Mouse (Mus musculus): ENCODE measurements around the gene Nos3. TPM values are rescaled to one million over a fixed set of nuclear protein-coding genes. Genes with fewer than 3 reads are reported as not detected.

The Nos3 gene
- polyA plus RNA-seq (2014; fragmentation: Nextera tagmentation; extraction: Ambion mirVana): 6.4 and 7.2 TPM in 2 replicates

DNA sequence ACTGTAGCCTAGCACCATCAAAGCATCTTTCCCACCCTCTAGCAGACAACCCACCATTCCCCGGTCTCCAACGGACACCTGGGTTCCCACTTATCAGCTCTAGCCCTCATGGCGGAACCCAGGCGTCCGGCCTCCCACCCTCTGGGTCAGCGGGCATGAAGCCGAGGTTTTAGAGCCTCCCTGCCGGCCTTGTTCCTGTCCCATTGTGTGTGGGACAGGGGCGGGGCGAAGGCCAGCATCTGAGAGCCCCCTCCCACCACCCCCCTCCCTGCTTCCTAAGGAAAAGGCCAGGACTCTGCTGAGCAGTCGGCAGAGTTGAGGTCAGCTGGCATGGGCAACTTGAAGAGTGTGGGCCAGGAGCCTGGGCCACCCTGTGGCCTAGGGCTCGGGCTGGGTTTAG lies at the start of gene Nos3:
Gene Nos3 (plus strand): TSS at position 303 of the 400 bp plus-strand sequence.
- 43% methylated on average over 12 of the region's 12 CpGs for WGBS
- H3K27ac ChIP-seq (ENCODE audit: low read depth, low read length): no peak within 1 kb of the TSS
- no peak for DNase-seq (ENCODE audit: low spot score)
- H3K27me3 ChIP-seq (replicated peaks; ENCODE audit: control insufficient read depth, insufficient read depth, low read length): peaks cover 22% of the 10 kb centered on the region
- ATAC-seq (replicated peaks; ENCODE audit: low FRiP score): no peak; the same call in 1 of the 2 replicates
- H3K4me3 ChIP-seq (ENCODE audit: low read depth, low read length): peak within 1 kb of the TSS; percentile 22
- peaks cover 4% of the 10 kb centered on the region for H3K4me1 ChIP-seq (replicated peaks; ENCODE audit: control insufficient read depth, insufficient read depth, low read length)
- no peaks in the 10 kb centered on the region for H3K36me3 ChIP-seq (ENCODE audit: control insufficient read depth, insufficient read depth, low read length)
- H3K9me3 ChIP-seq (ENCODE audit: control insufficient read depth, low read length): no peaks in the 10 kb centered on the region
- peak within 1 kb of the TSS; percentile 37 for H3K4me2 ChIP-seq
- H3K9ac ChIP-seq (ENCODE audit: low read depth, low read length): no peak within 1 kb of the TSS

DNA sequence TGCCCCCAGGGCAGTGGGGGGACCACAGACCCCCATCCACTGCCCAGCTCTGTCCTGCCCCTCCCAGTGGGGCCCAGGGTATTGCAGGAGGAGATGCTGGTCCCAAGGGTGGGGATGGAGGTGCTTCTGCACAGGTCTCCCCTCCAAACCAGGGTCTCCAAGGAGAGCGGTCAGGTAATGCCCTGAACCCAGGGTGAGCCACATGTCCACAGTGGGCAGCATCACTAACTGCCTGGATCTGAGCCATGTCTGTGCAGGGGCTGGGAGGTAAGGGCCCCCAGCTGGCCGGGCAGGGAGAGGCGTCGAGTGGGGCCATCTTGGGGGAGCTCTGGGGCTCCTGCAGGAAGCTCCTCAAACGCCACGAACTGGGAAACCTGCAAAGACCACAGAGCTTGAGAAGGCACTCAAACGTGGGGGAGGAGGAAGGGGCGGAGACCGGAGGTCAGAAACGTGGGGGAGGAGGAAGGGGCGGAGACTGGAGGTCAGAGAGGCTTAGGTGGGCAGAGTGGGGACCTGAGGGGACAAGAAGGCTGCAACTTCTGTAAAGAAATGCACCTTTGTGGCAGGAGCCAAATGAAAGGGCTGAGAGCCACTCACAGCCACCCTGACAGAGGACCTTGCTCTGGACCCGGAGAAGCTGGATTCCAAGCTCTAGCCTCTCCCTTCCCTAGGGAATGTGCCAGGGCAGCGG lies 44.7 kb upstream of the Nos3 start:
- ATAC-seq (replicated peaks; ENCODE audit: low FRiP score): no peak
- DNase-seq (ENCODE audit: low spot score): no peak
- Histone ChIP-seq H3K27me3 (replicated peaks; ENCODE audit: control insufficient read depth, insufficient read depth, low read length) (peaks cover 32% of the 10 kb centered on the region), H3K4me1 (replicated peaks; ENCODE audit: control insufficient read depth, insufficient read depth, low read length) (peaks cover 12% of the 10 kb centered on the region), H3K27ac (ENCODE audit: low read depth, low read length) (no peak overlapping the region), H3K36me3 (ENCODE audit: control insufficient read depth, insufficient read depth, low read length) (no peaks in the 10 kb centered on the region), H3K9me3 (ENCODE audit: control insufficient read depth, low read length) (no peaks in the 10 kb centered on the region), H3K9ac (ENCODE audit: low read depth, low read length) (no peak overlapping the region), H3K4me3 (ENCODE audit: low read depth, low read length) (no peak overlapping the region), H3K4me2 (no peak overlapping the region; the same call in 1 of the 2 replicates)
- WGBS: 18% methylated on average over 13 of the region's 13 CpGs

GRCm38 (mm10) chr5:24320467-24320813 lies 44.2 kb upstream of the Nos3 start:
- Histone ChIP-seq H3K27me3 (replicated peaks; ENCODE audit: control insufficient read depth, insufficient read depth, low read length) (peaks cover 37% of the 10 kb centered on the region), H3K4me3 (ENCODE audit: low read depth, low read length) (no peak overlapping the region), H3K4me2 (no peak overlapping the region; the same call in 1 of the 2 replicates), H3K36me3 (ENCODE audit: control insufficient read depth, insufficient read depth, low read length) (no peaks in the 10 kb centered on the region), H3K9me3 (ENCODE audit: control insufficient read depth, low read length) (no peaks in the 10 kb centered on the region), H3K4me1 (replicated peaks; ENCODE audit: control insufficient read depth, insufficient read depth, low read length) (peaks cover 12% of the 10 kb centered on the region), H3K9ac (ENCODE audit: low read depth, low read length) (no peak overlapping the region), H3K27ac (ENCODE audit: low read depth, low read length) (no peak overlapping the region)
- no peak for DNase-seq (ENCODE audit: low spot score)
- WGBS: 47% methylated on average over 6 of the region's 6 CpGs
- no peak for ATAC-seq (replicated peaks; ENCODE audit: low FRiP score)

DNA sequence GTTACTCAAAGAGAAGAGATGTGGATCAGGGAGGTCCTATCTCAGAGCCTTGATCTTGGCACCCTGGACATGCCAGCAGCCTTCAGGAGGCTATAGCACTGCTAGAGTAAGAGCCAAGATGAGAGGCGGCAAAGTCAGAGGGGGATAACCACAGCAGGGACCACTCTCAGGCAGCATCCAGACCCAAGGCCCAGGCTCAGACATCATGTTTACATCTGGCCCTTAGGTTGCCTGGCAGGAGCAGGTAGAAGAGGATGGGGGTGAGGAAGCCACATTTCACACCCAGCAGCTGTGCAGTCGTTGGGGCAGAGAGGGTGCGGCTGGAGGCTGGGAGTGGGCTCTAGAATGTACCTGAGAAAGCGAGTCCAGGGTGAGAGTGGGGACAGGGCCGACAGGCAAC lies 43.7 kb upstream of the Nos3 start:
- no peaks in the 10 kb centered on the region for H3K36me3 ChIP-seq (ENCODE audit: control insufficient read depth, insufficient read depth, low read length)
- no peak overlapping the region for H3K4me3 ChIP-seq (ENCODE audit: low read depth, low read length)
- 58% methylated on average over 5 of the region's 5 CpGs for WGBS
- peaks cover 41% of the 10 kb centered on the region for H3K27me3 ChIP-seq (replicated peaks; ENCODE audit: control insufficient read depth, insufficient read depth, low read length)
- peaks cover 12% of the 10 kb centered on the region for H3K4me1 ChIP-seq (replicated peaks; ENCODE audit: control insufficient read depth, insufficient read depth, low read length)
- ATAC-seq (replicated peaks; ENCODE audit: low FRiP score): no peak
- no peak for DNase-seq (ENCODE audit: low spot score)
- H3K27ac ChIP-seq (ENCODE audit: low read depth, low read length): no peak overlapping the region
- no peak overlapping the region for H3K4me2 ChIP-seq
- no peaks in the 10 kb centered on the region for H3K9me3 ChIP-seq (ENCODE audit: control insufficient read depth, low read length)
- no peak overlapping the region for H3K9ac ChIP-seq (ENCODE audit: low read depth, low read length)

GRCm38 (mm10) chr5:24321711-24322682 lies 42.6 kb upstream of the Nos3 start:
- H3K9me3 ChIP-seq (ENCODE audit: control insufficient read depth, low read length): no peaks in the 10 kb centered on the region
- no peak overlapping the region for H3K27ac ChIP-seq (ENCODE audit: low read depth, low read length)
- H3K4me3 ChIP-seq (ENCODE audit: low read depth, low read length): no peak overlapping the region
- DNase-seq (ENCODE audit: low spot score) (no peak), ATAC-seq (replicated peaks; ENCODE audit: low FRiP score) (0 out of 2 replicates have a peak, but pooled peaks have one; percentile 16)
- H3K36me3 ChIP-seq (ENCODE audit: control insufficient read depth, insufficient read depth, low read length): no peaks in the 10 kb centered on the region
- H3K9ac ChIP-seq (ENCODE audit: low read depth, low read length): no peak overlapping the region
- H3K4me1 ChIP-seq (replicated peaks; ENCODE audit: control insufficient read depth, insufficient read depth, low read length): peaks cover 12% of the 10 kb centered on the region
- 17% methylated on average over 22 of the region's 22 CpGs for WGBS
- peaks cover 47% of the 10 kb centered on the region for H3K27me3 ChIP-seq (replicated peaks; ENCODE audit: control insufficient read depth, insufficient read depth, low read length)
- 0 out of 2 replicates have a peak overlapping the region, but pooled peaks have one; percentile 12 for H3K4me2 ChIP-seq

- ATAC-seq (replicated peaks; ENCODE audit: low FRiP score) (no peak), DNase-seq (ENCODE audit: low spot score) (no peak)
- Histone ChIP-seq H3K9me3 (ENCODE audit: control insufficient read depth, low read length) (no peaks in the 10 kb centered on the region), H3K27me3 (replicated peaks; ENCODE audit: control insufficient read depth, insufficient read depth, low read length) (peaks cover 72% of the 10 kb centered on the region), H3K4me1 (replicated peaks; ENCODE audit: control insufficient read depth, insufficient read depth, low read length) (peaks cover 17% of the 10 kb centered on the region), H3K9ac (ENCODE audit: low read depth, low read length) (no peak overlapping the region), H3K27ac (ENCODE audit: low read depth, low read length) (no peak overlapping the region), H3K4me2 (no peak overlapping the region), H3K36me3 (ENCODE audit: control insufficient read depth, insufficient read depth, low read length) (no peaks in the 10 kb centered on the region), H3K4me3 (ENCODE audit: low read depth, low read length) (no peak overlapping the region)
- 28% methylated on average over 14 of the region's 14 CpGs for WGBS
These were observed 39.4 kb upstream of the Nos3 start for GRCm38 (mm10) chr5:24325251-24325650.

DNA sequence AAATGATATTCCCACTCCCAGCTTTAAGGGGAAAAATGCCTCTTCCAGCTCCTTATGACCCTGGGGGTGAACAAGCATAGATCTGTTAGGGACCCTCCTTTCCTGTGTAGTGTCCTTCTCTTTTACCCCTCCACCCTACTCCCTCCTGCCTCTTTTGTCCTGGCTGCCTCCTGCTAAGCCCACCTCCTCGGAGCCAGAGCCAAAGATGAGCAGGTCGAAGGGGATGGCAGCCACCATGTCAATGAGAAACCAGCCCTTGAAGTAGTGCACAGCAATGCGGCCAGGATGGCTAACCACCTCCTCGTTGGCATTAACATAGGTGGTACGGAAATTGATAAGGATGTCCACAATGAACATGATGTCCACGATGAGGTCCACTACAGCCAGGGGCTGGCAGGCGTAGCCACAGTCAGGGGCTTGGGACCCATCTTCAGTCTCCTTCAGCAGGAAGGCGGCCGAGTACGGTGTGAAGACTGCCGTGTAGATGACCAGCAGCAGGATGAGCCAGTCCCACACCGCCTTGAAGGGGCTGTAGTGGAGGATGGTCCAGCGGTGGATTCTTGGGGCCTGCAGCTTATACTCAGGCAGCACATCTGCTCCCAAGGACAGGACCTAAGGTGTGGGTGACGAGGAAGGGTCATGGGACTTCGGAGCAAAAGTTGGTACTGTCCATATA lies 38.3 kb upstream of the Nos3 start:
- no peak for DNase-seq (ENCODE audit: low spot score)
- H3K4me3 ChIP-seq (ENCODE audit: low read depth, low read length): no peak overlapping the region
- H3K4me1 ChIP-seq (replicated peaks; ENCODE audit: control insufficient read depth, insufficient read depth, low read length): peaks cover 17% of the 10 kb centered on the region
- WGBS: 82% methylated on average over 15 of the region's 15 CpGs
- H3K27me3 ChIP-seq (replicated peaks; ENCODE audit: control insufficient read depth, insufficient read depth, low read length): peaks cover 74% of the 10 kb centered on the region
- no peak overlapping the region for H3K9ac ChIP-seq (ENCODE audit: low read depth, low read length)
- H3K9me3 ChIP-seq (ENCODE audit: control insufficient read depth, low read length): no peaks in the 10 kb centered on the region
- ATAC-seq (replicated peaks; ENCODE audit: low FRiP score): no peak
- H3K36me3 ChIP-seq (ENCODE audit: control insufficient read depth, insufficient read depth, low read length): no peaks in the 10 kb centered on the region
- no peak overlapping the region for H3K27ac ChIP-seq (ENCODE audit: low read depth, low read length)
- H3K4me2 ChIP-seq: no peak overlapping the region

GRCm38 (mm10) chr5:24326842-24327417 lies 37.7 kb upstream of the Nos3 start:
- Histone ChIP-seq H3K36me3 (ENCODE audit: control insufficient read depth, insufficient read depth, low read length) (no peaks in the 10 kb centered on the region), H3K4me2 (no peak overlapping the region), H3K4me3 (ENCODE audit: low read depth, low read length) (no peak overlapping the region), H3K9me3 (ENCODE audit: control insufficient read depth, low read length) (no peaks in the 10 kb centered on the region), H3K27ac (ENCODE audit: low read depth, low read length) (no peak overlapping the region), H3K27me3 (replicated peaks; ENCODE audit: control insufficient read depth, insufficient read depth, low read length) (peaks cover 74% of the 10 kb centered on the region), H3K9ac (ENCODE audit: low read depth, low read length) (no peak overlapping the region), H3K4me1 (replicated peaks; ENCODE audit: control insufficient read depth, insufficient read depth, low read length) (peaks cover 15% of the 10 kb centered on the region)
- ATAC-seq (replicated peaks; ENCODE audit: low FRiP score) (no peak), DNase-seq (ENCODE audit: low spot score) (no peak)
- 60% methylated on average over 4 of the region's 4 CpGs for WGBS
